Mouse (Mus musculus): Measurements from ENCODE around the gene Hnrnpr. TPM values are rescaled to one million over a fixed set of nuclear protein-coding genes. Genes with fewer than 3 reads are reported as not detected.

Gene Hnrnpr
- polyA plus RNA-seq, 1 experiment from 2014 or later, result 82.2 TPM

- ATAC-seq (no peak), DNase-seq (ENCODE audit: low spot score) (peak; percentile 70)
- H3K4me3 ChIP-seq (ENCODE audit: low read depth, low read length), result no peak overlapping the region
- H3K4me1 ChIP-seq (ENCODE audit: insufficient read depth, low read depth, low read length), result no peaks in the 10 kb centered on the region
- H3K4me2 ChIP-seq (replicated peaks; ENCODE audit: low read depth, low read length), result no peak overlapping the region
- H3K9ac ChIP-seq (replicated peaks; ENCODE audit: low read depth), result no peak overlapping the region
- TF ChIP-seq EP300 (IDR thresholded peaks at IDR 0.05), result no peak
- peak; percentile 87 for TF ChIP-seq CTCF (IDR thresholded peaks at IDR 0.05)
- WGBS, result 2% methylated on average over 3 of the region's 3 CpGs
- no peaks in the 10 kb centered on the region for H3K27me3 ChIP-seq (replicated peaks; ENCODE audit: insufficient read depth, low read length)
- no peak overlapping the region for H3K27ac ChIP-seq (ENCODE audit: low read length)
- no peaks in the 10 kb centered on the region for H3K36me3 ChIP-seq (ENCODE audit: insufficient read depth, low read length)
- H3K9me3 ChIP-seq (ENCODE audit: low read length), result no peaks in the 10 kb centered on the region
Observed at GRCm38 (mm10) chr4:136369727-136370126, 59.0 kb downstream of the Hnrnpr start.

- Histone ChIP-seq H3K4me3 (ENCODE audit: low read depth, low read length) (no peak overlapping the region), H3K9ac (replicated peaks; ENCODE audit: low read depth) (no peak overlapping the region), H3K27me3 (replicated peaks; ENCODE audit: insufficient read depth, low read length) (no peaks in the 10 kb centered on the region), H3K4me1 (ENCODE audit: insufficient read depth, low read depth, low read length) (no peaks in the 10 kb centered on the region), H3K9me3 (ENCODE audit: low read length) (no peaks in the 10 kb centered on the region), H3K4me2 (replicated peaks; ENCODE audit: low read depth, low read length) (no peak overlapping the region), H3K36me3 (ENCODE audit: insufficient read depth, low read length) (no peaks in the 10 kb centered on the region), H3K27ac (ENCODE audit: low read length) (no peak overlapping the region)
- no peak for TF ChIP-seq CTCF (IDR thresholded peaks at IDR 0.05)
- ATAC-seq, result no peak
- DNase-seq (ENCODE audit: low spot score), result no peak
- WGBS, result 49% methylated on average over 14 of the region's 14 CpGs
Observed at GRCm38 (mm10) chr4:136373494-136374181, 62.9 kb downstream of the Hnrnpr start.

GRCm38 (mm10) chr4:136377001-136377400 lies 66.3 kb downstream of the Hnrnpr start:
- no peak overlapping the region for H3K27ac ChIP-seq (ENCODE audit: low read length)
- no peaks in the 10 kb centered on the region for H3K4me1 ChIP-seq (ENCODE audit: insufficient read depth, low read depth, low read length)
- H3K27me3 ChIP-seq (replicated peaks; ENCODE audit: insufficient read depth, low read length), result no peaks in the 10 kb centered on the region
- WGBS, result 83% methylated on average over 5 of the region's 5 CpGs
- no peaks in the 10 kb centered on the region for H3K36me3 ChIP-seq (ENCODE audit: insufficient read depth, low read length)
- no peak for TF ChIP-seq EP300 (IDR thresholded peaks at IDR 0.05)
- no peak overlapping the region for H3K4me2 ChIP-seq (replicated peaks; ENCODE audit: low read depth, low read length)
- no peaks in the 10 kb centered on the region for H3K9me3 ChIP-seq (ENCODE audit: low read length)
- DNase-seq (ENCODE audit: low spot score), result no peak
- H3K4me3 ChIP-seq (ENCODE audit: low read depth, low read length), result no peak overlapping the region
- ATAC-seq, result no peak
- no peak overlapping the region for H3K9ac ChIP-seq (replicated peaks; ENCODE audit: low read depth)

- Histone ChIP-seq H3K36me3 (ENCODE audit: insufficient read depth, low read length) (no peaks in the 10 kb centered on the region), H3K27me3 (replicated peaks; ENCODE audit: insufficient read depth, low read length) (no peaks in the 10 kb centered on the region), H3K4me1 (ENCODE audit: insufficient read depth, low read depth, low read length) (no peaks in the 10 kb centered on the region), H3K4me2 (replicated peaks; ENCODE audit: low read depth, low read length) (no peak overlapping the region), H3K9ac (replicated peaks; ENCODE audit: low read depth) (no peak overlapping the region), H3K9me3 (ENCODE audit: low read length) (no peaks in the 10 kb centered on the region), H3K4me3 (ENCODE audit: low read depth, low read length) (no peak overlapping the region), H3K27ac (ENCODE audit: low read length) (no peak overlapping the region)
- 85% methylated on average over 5 of the region's 5 CpGs for WGBS
- DNase-seq (ENCODE audit: low spot score), result no peak
- TF ChIP-seq EP300 (IDR thresholded peaks at IDR 0.05), result no peak
- TF ChIP-seq CTCF (IDR thresholded peaks at IDR 0.05), result peak; percentile 43
- no peak for ATAC-seq
Observed at GRCm38 (mm10) chr4:136383052-136383451, 72.3 kb downstream of the Hnrnpr start.

- H3K27me3 ChIP-seq (replicated peaks; ENCODE audit: insufficient read depth, low read length), result no peaks in the 10 kb centered on the region
Observed at GRCm38 (mm10) chr4:136383839-136384238, 73.1 kb downstream of the Hnrnpr start.

DNA sequence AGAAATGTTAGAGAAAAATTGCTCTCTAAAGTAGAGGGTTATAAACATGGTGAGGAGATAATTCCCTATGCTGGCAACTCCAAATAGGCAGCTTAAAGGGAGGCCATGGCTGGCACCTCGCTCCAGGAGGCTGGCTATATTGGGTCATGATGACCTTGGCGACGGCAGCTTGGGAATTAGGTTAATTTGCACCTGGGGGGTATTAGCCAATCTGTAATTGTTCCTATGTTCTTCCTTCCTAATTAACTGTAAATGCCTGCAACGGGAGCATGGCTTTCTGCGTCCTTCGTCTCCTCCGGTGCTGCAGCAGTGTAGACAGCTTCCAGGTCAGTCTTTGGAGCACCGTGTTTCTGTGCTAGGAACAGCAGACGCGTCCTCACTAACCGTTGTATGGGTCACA lies 76.5 kb downstream of the Hnrnpr start:
- H3K27ac ChIP-seq (ENCODE audit: low read length), result no peak overlapping the region
- 56% methylated on average over 11 of the region's 11 CpGs for WGBS
- H3K27me3 ChIP-seq (replicated peaks; ENCODE audit: insufficient read depth, low read length), result no peaks in the 10 kb centered on the region
- H3K9me3 ChIP-seq (ENCODE audit: low read length), result no peaks in the 10 kb centered on the region
- no peak for ATAC-seq
- H3K36me3 ChIP-seq (ENCODE audit: insufficient read depth, low read length), result no peaks in the 10 kb centered on the region
- no peak for TF ChIP-seq EP300 (IDR thresholded peaks at IDR 0.05)
- TF ChIP-seq CTCF (IDR thresholded peaks at IDR 0.05), result no peak
- no peak overlapping the region for H3K9ac ChIP-seq (replicated peaks; ENCODE audit: low read depth)
- DNase-seq (ENCODE audit: low spot score), result no peak
- H3K4me2 ChIP-seq (replicated peaks; ENCODE audit: low read depth, low read length), result no peak overlapping the region
- H3K4me3 ChIP-seq (ENCODE audit: low read depth, low read length), result no peak overlapping the region
- no peaks in the 10 kb centered on the region for H3K4me1 ChIP-seq (ENCODE audit: insufficient read depth, low read depth, low read length)

More at GRCm38 (mm10) chr4:136383839-136384238, 73.1 kb downstream of the Hnrnpr start:
- Histone ChIP-seq H3K4me3 (ENCODE audit: low read depth, low read length) (no peak overlapping the region), H3K9ac (replicated peaks; ENCODE audit: low read depth) (no peak overlapping the region), H3K36me3 (ENCODE audit: insufficient read depth, low read length) (no peaks in the 10 kb centered on the region), H3K9me3 (ENCODE audit: low read length) (no peaks in the 10 kb centered on the region), H3K4me2 (replicated peaks; ENCODE audit: low read depth, low read length) (no peak overlapping the region), H3K4me1 (ENCODE audit: insufficient read depth, low read depth, low read length) (no peaks in the 10 kb centered on the region), H3K27ac (ENCODE audit: low read length) (no peak overlapping the region)
- TF ChIP-seq EP300 (IDR thresholded peaks at IDR 0.05) (no peak), CTCF (IDR thresholded peaks at IDR 0.05) (no peak)
- WGBS, result 37% methylated on average over 6 of the region's 6 CpGs
- no peak for ATAC-seq
- peak; percentile 29 for DNase-seq (ENCODE audit: low spot score)

DNA sequence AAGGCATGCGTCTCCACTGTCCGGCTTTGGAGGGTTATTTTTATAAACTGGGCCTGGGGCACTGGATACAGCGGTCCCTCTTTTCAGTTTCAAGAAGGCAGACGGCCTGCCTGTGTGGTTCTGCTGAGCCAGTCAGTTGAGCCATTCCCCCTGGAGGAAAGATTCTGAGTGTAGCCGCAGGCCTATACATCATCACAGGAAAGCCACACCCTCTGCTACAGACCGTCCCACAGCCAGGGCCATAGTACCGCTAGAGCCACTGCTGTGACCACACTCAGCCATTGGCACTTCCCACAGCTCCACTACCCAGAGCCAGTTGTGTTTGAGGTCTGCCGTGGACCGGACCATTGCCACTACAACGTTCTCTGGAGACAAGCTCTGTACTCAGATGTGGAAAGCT lies 91.1 kb downstream of the Hnrnpr start:
- no peaks in the 10 kb centered on the region for H3K36me3 ChIP-seq (ENCODE audit: insufficient read depth, low read length)
- no peak for DNase-seq (ENCODE audit: low spot score)

More for the DNA sequence above, 91.1 kb downstream of the Hnrnpr start:
- H3K27me3 ChIP-seq (replicated peaks; ENCODE audit: insufficient read depth, low read length), result no peaks in the 10 kb centered on the region
- ATAC-seq, result no peak
- H3K27ac ChIP-seq (ENCODE audit: low read length), result no peak overlapping the region
- no peak overlapping the region for H3K4me2 ChIP-seq (replicated peaks; ENCODE audit: low read depth, low read length)
- WGBS, result 74% methylated on average over 10 of the region's 10 CpGs
- no peaks in the 10 kb centered on the region for H3K9me3 ChIP-seq (ENCODE audit: low read length)
- H3K9ac ChIP-seq (replicated peaks; ENCODE audit: low read depth), result no peak overlapping the region
- H3K4me1 ChIP-seq (ENCODE audit: insufficient read depth, low read depth, low read length), result no peaks in the 10 kb centered on the region
- TF ChIP-seq CTCF (IDR thresholded peaks at IDR 0.05), result no peak
- no peak for TF ChIP-seq EP300 (IDR thresholded peaks at IDR 0.05)
- H3K4me3 ChIP-seq (ENCODE audit: low read depth, low read length), result no peak overlapping the region

Measured in lung, postnatal 0 days (tissue).